Mouse (Mus musculus) embryonic facial prominence, embryonic 13.5 days (tissue): ENCODE data around the gene H2-T3. TPM values are rescaled to one million over a fixed set of nuclear protein-coding genes. Genes with fewer than 3 reads are reported as not detected.
A peak's percentile ranks its signal among the peaks of the same experiment; 100 is the strongest.
"Not testable (repeated sequence)": the region's sequence is repeated elsewhere in the genome, so short reads cannot be mapped to it uniquely, and the experiment has no call there.

Experiments
- ATAC-seq: fragments of 200-750 bp; cut with Nextera tagmentation; 2 replicates; pipeline ENCODE4 v1.8.0; 2017; ENCODE audit warnings: low read depth; ENCODE audit not compliant: insufficient number of reproducible peaks, insufficient read depth, low FRiP score, low TSS enrichment
- H3K27ac ChIP-seq: fragments of 300-500 bp; sonication (generic); 2 replicates; pipeline ENCODE4 v1.5.1; 2015; ENCODE audit warnings: moderate library complexity, mild to moderate bottlenecking, inconsistent platforms
- H3K27me3 ChIP-seq: fragments of 300-500 bp; sonication (generic); 2 replicates; pipeline ENCODE4 v1.6.1; 2015; ENCODE audit warnings: mild to moderate bottlenecking, inconsistent platforms
- H3K36me3 ChIP-seq: fragments of 300-500 bp; sonication (generic); 2 replicates; pipeline ENCODE4 v1.6.1; 2015; ENCODE audit warnings: mild to moderate bottlenecking, inconsistent platforms
- H3K4me1 ChIP-seq: fragments of 300-500 bp; sonication (generic); 2 replicates; pipeline ENCODE4 v1.6.1; 2015; ENCODE audit warnings: inconsistent platforms
- H3K4me2 ChIP-seq: fragments of 300-500 bp; sonication (generic); 2 replicates; pipeline ENCODE4 v1.6.1; 2015; ENCODE audit warnings: moderate library complexity, mild to moderate bottlenecking, inconsistent platforms
- H3K4me3 ChIP-seq: fragments of 300-500 bp; sonication (generic); 2 replicates; pipeline ENCODE4 v1.5.1; 2015; ENCODE audit warnings: mild to moderate bottlenecking, inconsistent platforms
- H3K9ac ChIP-seq: fragments of 300-500 bp; sonication (generic); 2 replicates; pipeline ENCODE4 v1.6.1; 2015; ENCODE audit warnings: mild to moderate bottlenecking, inconsistent platforms
- H3K9me3 ChIP-seq: fragments of 300-500 bp; sonication (generic); 2 replicates; pipeline ENCODE4 v1.6.1; 2016; ENCODE audit warnings: inconsistent platforms
- WGBS: fragments of 180-500 bp; shearing (Covaris S2); methylation state at CpG from one replicate; pipeline ENCODE4 v1.1.7; 2015; ENCODE audit warnings: mixed read lengths; 5-methylcytosine and 5-hydroxymethylcytosine counted together
- polyA plus RNA-seq: library from polyadenylated mRNA; unstranded; fragments of >200 nt; fragmentation: Nextera tagmentation; extraction: Ambion mirVana; gene quantifications from 2 replicates; pipeline ENCODE4 v1.2.1, GENCODE M21; 2015

The H2-T3 gene
- polyA plus RNA-seq, 1 experiment from 2014 or later: not detected

- H3K9me3 ChIP-seq, H3K27ac ChIP-seq, ATAC-seq, H3K4me2 ChIP-seq, H3K4me3 ChIP-seq, H3K9ac ChIP-seq, H3K4me1 ChIP-seq, H3K36me3 ChIP-seq: not testable (repeated sequence)
- peaks cover 30% of the 10 kb centered on the region for H3K27me3 ChIP-seq
- no CpG with 5 or more reads among the region's 2 CpGs for WGBS
Measured at GRCm38 (mm10) chr17:36176132-36176531, 14.0 kb downstream of the H2-T3 start.

- Histone ChIP-seq H3K9ac (no peak overlapping the region), H3K4me1 (peaks cover 9% of the 10 kb centered on the region; the same call in 1 of the 2 replicates), H3K27me3 (peaks cover 58% of the 10 kb centered on the region), H3K27ac (no peak overlapping the region), H3K9me3 (no peaks in the 10 kb centered on the region), H3K4me3 (no peak overlapping the region), H3K4me2 (no peak overlapping the region), H3K36me3 (no peaks in the 10 kb centered on the region)
- ATAC-seq: no peak
- WGBS: 49% methylated on average over 1 of the region's 1 CpGs
Measured at GRCm38 (mm10) chr17:36170287-36170814, 19.7 kb downstream of the H2-T3 start.

GRCm38 (mm10) chr17:36169753-36170152 is 20.3 kb downstream of the H2-T3 start:
- Histone ChIP-seq H3K27me3 (peaks cover 64% of the 10 kb centered on the region), H3K4me3 (no peak overlapping the region), H3K27ac (no peak overlapping the region), H3K9me3 (no peaks in the 10 kb centered on the region), H3K36me3 (no peaks in the 10 kb centered on the region), H3K9ac (no peak overlapping the region), H3K4me2 (no peak overlapping the region), H3K4me1 (peaks cover 9% of the 10 kb centered on the region; the same call in 1 of the 2 replicates)
- ATAC-seq: no peak

- H3K27me3 ChIP-seq: peaks cover 69% of the 10 kb centered on the region
- not testable (repeated sequence) for H3K9me3 ChIP-seq, ATAC-seq
Measured at GRCm38 (mm10) chr17:36169094-36169493, 21.0 kb downstream of the H2-T3 start.

GRCm38 (mm10) chr17:36168039-36168652 is 21.9 kb downstream of the H2-T3 start, which contains the start of gene Gm8909:
Gene Gm8909, minus strand, starts transcription at chr17:36168537.
- Histone ChIP-seq H3K27me3 (peaks cover 78% of the 10 kb centered on the region), H3K4me2 (peak within 1 kb of the TSS; percentile 54), H3K4me3 (peak within 1 kb of the TSS; percentile 36), H3K9me3 (no peaks in the 10 kb centered on the region), H3K4me1 (peaks cover 9% of the 10 kb centered on the region; the same call in 1 of the 2 replicates), H3K36me3 (no peaks in the 10 kb centered on the region), H3K9ac (0 out of 2 replicates have a peak within 1 kb of the TSS, but pooled peaks have one; percentile 16), H3K27ac (no peak within 1 kb of the TSS)
- 2% methylated on average over 63 of the region's 63 CpGs for WGBS
- no peak for ATAC-seq

More at GRCm38 (mm10) chr17:36169094-36169493, 21.0 kb downstream of the H2-T3 start:
- not testable (repeated sequence) for H3K27ac ChIP-seq, H3K36me3 ChIP-seq, H3K4me1 ChIP-seq, H3K9ac ChIP-seq, H3K4me2 ChIP-seq, H3K4me3 ChIP-seq
- 55% methylated on average over 1 of the region's 1 CpGs for WGBS

- peaks cover 85% of the 10 kb centered on the region for H3K27me3 ChIP-seq
- 0 out of 2 replicates have a peak, but pooled peaks have one; percentile 10 for ATAC-seq
- H3K4me1 ChIP-seq: peaks cover 9% of the 10 kb centered on the region; the same call in 1 of the 2 replicates
Measured at GRCm38 (mm10) chr17:36167306-36168038, 22.6 kb downstream of the H2-T3 start.

GRCm38 (mm10) chr17:36166901-36167300 is 23.2 kb downstream of the H2-T3 start:
- not testable (repeated sequence) for H3K4me2 ChIP-seq, H3K4me1 ChIP-seq, H3K36me3 ChIP-seq, H3K9me3 ChIP-seq, H3K4me3 ChIP-seq, H3K9ac ChIP-seq, H3K27ac ChIP-seq, ATAC-seq
- 20% methylated on average over 2 of the region's 2 CpGs for WGBS
- peaks cover 90% of the 10 kb centered on the region for H3K27me3 ChIP-seq

More at GRCm38 (mm10) chr17:36167306-36168038, 22.6 kb downstream of the H2-T3 start:
- WGBS: under 1% methylated on average over 51 of the region's 51 CpGs
- H3K4me2 ChIP-seq: peak overlapping the region; percentile 54
- H3K4me3 ChIP-seq: peak overlapping the region; percentile 36
- no peaks in the 10 kb centered on the region for H3K36me3 ChIP-seq
- no peak overlapping the region for H3K27ac ChIP-seq
- H3K9me3 ChIP-seq: no peaks in the 10 kb centered on the region
- 0 out of 2 replicates have a peak overlapping the region, but pooled peaks have one; percentile 16 for H3K9ac ChIP-seq

GRCm38 (mm10) chr17:36161129-36162051 is 28.7 kb downstream of the H2-T3 start:
- Histone ChIP-seq H3K27me3 (peaks cover 93% of the 10 kb centered on the region), H3K4me3 (peak overlapping the region; percentile 23), H3K4me1 (peaks cover 11% of the 10 kb centered on the region; the same call in 1 of the 2 replicates), H3K9me3 (no peaks in the 10 kb centered on the region), H3K36me3 (no peaks in the 10 kb centered on the region), H3K27ac (no peak overlapping the region), H3K9ac (no peak overlapping the region), H3K4me2 (peak overlapping the region; percentile 46)
- WGBS: 1% methylated on average over 51 of the region's 56 CpGs
- 0 out of 2 replicates have a peak, but pooled peaks have one; percentile 20 for ATAC-seq

GRCm38 (mm10) chr17:36158264-36158663 is 31.8 kb downstream of the H2-T3 start:
- peaks cover 11% of the 10 kb centered on the region; the same call in 1 of the 2 replicates for H3K4me1 ChIP-seq
- WGBS: 8% methylated on average over 11 of the region's 11 CpGs
- H3K4me2 ChIP-seq: peak overlapping the region; percentile 64
- H3K9ac ChIP-seq, H3K27ac ChIP-seq, H3K9me3 ChIP-seq, ATAC-seq, H3K36me3 ChIP-seq: not testable (repeated sequence)
- H3K27me3 ChIP-seq: peaks cover 93% of the 10 kb centered on the region
- peak overlapping the region; percentile 41 for H3K4me3 ChIP-seq

GRCm38 (mm10) chr17:36157782-36158181 is 32.3 kb downstream of the H2-T3 start:
- under 1% methylated on average over 36 of the region's 36 CpGs for WGBS
- Histone ChIP-seq H3K4me2 (peak overlapping the region; percentile 64), H3K9ac (peak overlapping the region; percentile 54), H3K27me3 (peaks cover 93% of the 10 kb centered on the region), H3K4me1 (peaks cover 11% of the 10 kb centered on the region; the same call in 1 of the 2 replicates), H3K4me3 (peak overlapping the region; percentile 41)
- not testable (repeated sequence) for ATAC-seq, H3K36me3 ChIP-seq, H3K27ac ChIP-seq, H3K9me3 ChIP-seq
